Mouse (Mus musculus) brain, embryonic 14.5 days (tissue): ENCODE measurements around the gene Prdm16. TPM values are rescaled to one million over a fixed set of nuclear protein-coding genes. Genes with fewer than 3 reads are reported as not detected.

ENCODE experiments used
- DNase-seq: peaks from one replicate; pipeline ENCODE4 v3.0.0-alpha.2; 2011; ENCODE audit warnings: low read depth
- CTCF ChIP-seq: fragments of 200-500 bp; IDR thresholded peaks from 2 replicates; pipeline ENCODE4 v1.5.1; 2012; ENCODE audit warnings: inconsistent platforms, mild to moderate bottlenecking, moderate library complexity, borderline replicate concordance; ENCODE audit not compliant: insufficient read depth, insufficient read length; ENCODE audit errors: extremely low read depth
- POLR2A ChIP-seq: fragments of 200-500 bp; IDR thresholded peaks from 2 replicates; pipeline ENCODE4 v1.6.1; 2012; ENCODE audit warnings: mild to moderate bottlenecking, inconsistent platforms, borderline replicate concordance; ENCODE audit not compliant: poor library complexity, insufficient read depth, insufficient read length, severe bottlenecking; ENCODE audit errors: extremely low read depth
- polyA plus RNA-seq: library from polyadenylated mRNA; depleted of rRNA; stranded (reverse); fragments of >200 nt; gene quantifications from 2 replicates; pipeline ENCODE4 v1.2.3, GENCODE M21; 2012

The Prdm16 gene
- polyA plus RNA-seq, 1 experiment, result 10.8 TPM

DNA sequence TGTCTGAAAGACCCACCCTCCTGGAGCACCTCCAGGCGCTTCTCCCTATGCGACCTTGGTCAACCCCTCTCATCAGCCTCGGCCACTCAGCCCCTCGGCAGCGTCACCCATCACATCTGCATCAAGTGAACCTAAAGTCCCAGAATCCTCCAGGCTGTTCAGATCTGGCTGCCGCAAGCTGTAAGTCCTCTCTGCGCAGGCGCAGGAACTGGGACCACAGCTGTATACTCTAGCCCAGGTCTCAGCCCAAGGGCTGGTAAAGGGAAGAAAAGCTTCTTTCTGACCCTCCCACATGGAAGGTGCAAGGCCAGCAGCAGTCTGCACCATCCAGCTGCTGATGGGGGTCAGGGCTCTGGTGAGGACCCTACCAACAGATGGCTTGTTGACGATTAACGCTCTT, 226.8 kb downstream of the Prdm16 start:
- no peak for DNase-seq
- no peak for TF ChIP-seq CTCF
- no peak for TF ChIP-seq POLR2A

DNA sequence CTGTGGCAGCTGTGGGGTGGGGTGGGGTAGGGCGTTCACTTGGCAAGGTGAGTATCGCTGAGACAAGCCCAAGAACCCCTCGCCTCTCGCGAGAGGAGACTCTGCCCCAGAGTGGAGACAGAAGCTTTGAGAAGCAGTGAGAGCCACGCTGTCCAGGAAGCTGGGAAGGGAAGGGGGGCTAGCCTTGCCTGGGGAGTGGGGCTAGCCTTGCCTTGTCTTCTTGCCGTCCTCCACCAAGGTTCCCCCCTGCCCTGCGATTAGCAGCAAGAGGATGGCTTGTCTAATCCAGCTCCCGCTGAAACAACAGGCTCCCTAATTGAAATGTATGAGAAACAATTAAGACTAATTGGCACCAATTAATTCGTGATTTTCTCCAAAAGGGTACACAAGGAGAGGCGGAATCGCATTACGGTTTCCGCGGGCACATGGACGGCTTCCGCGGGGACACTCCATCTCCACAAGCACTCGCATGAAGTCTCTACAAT, 227.4 kb downstream of the Prdm16 start:
- TF ChIP-seq CTCF, result no peak
- no peak for TF ChIP-seq POLR2A
- peak; percentile 94 for DNase-seq

DNA sequence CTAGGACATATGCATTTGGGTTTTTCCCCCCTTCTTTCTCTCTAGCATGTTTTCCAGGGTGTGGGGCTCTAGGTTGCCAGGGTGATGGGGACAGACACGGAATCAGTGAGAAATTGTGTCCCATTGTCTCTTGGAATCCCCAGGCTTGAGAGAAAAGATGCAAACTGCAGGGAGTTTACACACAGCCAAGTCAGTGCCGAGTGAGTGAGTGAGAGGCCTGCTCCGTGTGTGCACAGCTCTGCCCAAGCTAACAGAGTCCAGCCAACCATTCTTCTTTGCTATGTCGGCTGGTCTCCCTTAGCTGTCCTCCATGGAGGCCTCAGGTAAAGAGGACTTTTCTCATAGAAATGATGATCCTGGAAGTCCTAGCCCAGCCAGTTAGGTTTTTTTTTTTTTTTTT, 233.7 kb downstream of the Prdm16 start:
- TF ChIP-seq POLR2A (no peak), CTCF (no peak)
- DNase-seq, result no peak

DNA sequence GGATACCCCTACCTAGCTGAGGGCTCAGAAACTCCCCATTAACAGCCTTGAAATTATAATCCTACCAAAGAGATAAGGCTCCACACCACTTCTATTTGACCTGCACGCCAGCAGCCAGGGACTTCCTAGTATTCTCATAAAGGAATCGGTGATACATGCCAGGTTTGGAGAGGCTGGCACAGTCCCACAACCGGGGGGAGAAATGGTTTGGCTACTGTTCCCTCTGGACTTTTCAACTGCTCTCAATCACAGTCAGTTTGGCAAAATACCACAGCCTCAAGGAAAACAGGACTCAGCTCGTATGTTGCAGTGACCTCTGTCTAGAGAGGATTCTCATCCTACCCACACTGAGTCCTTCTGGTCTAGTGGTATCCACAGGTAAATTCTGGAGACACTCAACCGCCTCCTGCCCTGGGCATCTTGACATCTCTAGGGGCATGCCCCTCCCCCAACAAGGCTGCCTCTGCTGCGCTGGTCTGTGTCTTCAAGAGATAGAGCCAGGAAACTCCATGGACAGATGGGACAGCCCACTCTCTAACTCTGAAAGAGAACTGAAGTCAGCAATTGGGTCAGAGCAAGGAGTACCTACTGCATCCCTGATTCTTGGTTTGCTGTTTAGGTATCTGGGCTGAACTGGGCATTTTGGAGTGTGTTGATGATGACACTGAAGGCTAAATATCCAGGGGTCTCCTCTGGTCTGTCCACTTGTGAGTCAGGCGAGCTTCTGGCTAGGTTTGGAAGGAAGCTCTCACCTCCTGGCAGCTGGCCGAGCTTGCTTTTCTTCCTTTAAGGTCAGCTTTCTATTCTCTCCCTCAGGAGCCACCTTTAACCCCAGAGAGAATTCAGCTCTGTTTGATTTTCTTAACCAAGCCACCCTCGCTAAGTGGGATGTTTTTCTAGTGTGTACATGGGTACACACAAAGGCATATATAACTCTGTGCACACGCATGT, 234.4 kb downstream of the Prdm16 start:
- DNase-seq, result no peak
- no peak for TF ChIP-seq CTCF

DNA sequence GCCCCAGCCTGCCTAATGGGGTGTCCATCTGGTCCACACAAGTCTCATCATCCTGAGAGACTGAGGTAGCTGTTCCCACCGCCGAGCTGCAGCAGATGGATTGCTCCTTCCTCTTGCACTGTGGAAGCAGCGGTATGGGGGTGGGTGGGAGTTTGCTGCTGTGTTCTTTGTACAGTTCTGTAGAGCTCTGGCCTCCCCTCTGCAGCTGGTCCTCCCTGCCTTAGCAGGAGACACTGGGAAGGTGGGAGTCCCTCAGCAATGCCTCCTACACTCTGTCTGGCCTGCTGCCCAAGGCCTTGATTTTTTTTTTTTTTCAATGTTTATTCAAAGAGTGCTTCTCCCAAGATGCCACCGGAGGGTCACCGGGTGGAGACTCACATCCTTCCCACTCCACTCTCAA, 235.3 kb downstream of the Prdm16 start:
- DNase-seq, result peak; percentile 62
- no peak for TF ChIP-seq POLR2A
- TF ChIP-seq CTCF, result no peak

DNA sequence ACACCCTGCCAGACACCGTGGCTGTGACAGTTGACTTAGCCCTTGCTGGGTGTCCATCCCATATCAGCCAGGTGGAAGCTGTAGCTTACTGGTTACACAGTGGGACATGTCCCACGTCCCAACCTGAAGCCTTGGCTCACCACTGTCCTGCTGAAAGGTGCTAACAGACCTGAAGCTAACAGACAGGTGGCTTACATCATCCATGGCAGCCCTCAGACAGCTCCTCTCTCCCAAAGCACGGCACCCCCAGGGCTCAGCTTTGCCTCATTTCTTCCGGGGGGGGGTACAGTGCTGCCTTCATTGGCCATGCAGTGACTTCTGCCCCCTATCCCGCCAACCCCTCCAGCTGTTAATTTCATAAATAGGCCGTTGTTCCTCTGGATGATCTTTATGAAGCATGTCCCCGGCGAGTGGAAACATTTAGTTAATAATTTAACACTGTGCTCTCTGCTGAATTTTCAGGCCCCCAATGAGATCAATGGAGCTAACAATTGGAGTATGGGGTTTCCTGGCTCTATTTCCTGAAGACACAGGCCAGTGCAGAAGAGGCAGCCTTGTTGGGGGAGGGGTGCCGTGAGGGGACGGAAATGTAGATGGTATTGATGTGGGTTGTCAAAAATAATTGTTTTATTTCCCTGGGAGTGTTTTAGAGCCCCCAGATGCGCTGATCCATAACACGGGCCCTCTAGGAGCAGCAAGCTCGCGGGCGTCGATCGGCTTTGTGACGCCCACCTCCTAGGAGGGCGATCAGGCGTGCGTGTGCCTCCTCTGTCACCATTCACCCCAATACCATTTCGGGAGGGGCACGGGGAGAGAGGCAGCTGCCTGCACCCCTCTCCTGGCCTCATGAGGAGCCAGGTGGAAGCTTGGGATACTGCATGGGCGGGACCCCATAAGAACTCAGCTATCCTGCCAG, 236.2 kb downstream of the Prdm16 start:
- TF ChIP-seq POLR2A (no peak), CTCF (no peak)
- no peak for DNase-seq

DNA sequence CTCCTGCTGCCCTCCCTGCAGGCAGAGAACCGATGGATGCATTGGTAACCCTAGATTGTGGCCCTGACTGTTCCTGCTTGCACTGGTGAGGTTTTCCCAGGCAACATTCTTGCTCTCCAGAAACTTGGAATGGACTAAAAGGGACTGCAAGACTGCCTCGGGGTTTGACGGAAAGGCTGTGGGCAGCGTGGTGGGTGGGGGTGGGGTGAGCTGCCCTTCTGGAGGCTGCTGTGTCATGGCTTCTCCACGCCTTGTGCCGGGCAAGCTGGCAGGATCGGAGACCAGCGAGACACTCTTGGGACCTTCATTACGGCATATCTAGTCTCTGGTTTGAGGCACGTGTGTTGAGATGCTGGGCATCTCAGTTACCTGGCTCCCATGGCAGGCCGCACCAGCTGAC, 237.0 kb downstream of the Prdm16 start:
- no peak for TF ChIP-seq CTCF
- TF ChIP-seq POLR2A, result no peak
- DNase-seq, result no peak

DNA sequence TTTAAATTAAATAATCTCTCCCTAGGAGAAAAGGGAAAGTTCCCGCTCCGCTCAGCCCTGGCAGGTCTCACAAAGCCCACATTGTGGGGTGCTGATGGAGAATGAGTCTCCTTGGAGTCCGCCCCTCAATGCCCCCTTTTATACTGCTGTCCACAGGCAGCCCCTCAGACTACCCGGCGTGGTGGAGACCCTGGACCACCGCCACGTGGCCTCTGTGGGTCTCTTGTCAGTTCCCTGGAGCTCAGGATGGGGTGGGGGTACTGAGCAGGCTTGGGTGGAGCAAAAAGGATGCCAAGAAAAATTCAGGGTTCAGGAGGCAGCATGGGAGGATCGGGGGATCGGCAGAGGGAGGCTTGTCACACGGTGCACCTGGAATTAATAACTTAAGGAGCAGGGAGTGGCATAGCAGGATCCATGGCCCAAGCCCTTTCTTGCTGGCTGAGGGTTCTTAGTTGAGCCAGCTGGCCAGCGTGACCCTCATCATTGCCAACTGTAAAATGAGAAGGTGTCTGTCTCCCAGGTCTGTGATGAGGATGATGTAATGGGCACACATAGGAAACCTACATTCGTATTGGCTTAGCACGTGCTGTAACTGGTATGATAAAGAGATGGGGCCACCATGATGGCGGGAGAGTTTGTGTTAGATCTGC, 239.9 kb downstream of the Prdm16 start:
- DNase-seq, result peak; percentile 79
- no peak for TF ChIP-seq POLR2A
- no peak for TF ChIP-seq CTCF

DNA sequence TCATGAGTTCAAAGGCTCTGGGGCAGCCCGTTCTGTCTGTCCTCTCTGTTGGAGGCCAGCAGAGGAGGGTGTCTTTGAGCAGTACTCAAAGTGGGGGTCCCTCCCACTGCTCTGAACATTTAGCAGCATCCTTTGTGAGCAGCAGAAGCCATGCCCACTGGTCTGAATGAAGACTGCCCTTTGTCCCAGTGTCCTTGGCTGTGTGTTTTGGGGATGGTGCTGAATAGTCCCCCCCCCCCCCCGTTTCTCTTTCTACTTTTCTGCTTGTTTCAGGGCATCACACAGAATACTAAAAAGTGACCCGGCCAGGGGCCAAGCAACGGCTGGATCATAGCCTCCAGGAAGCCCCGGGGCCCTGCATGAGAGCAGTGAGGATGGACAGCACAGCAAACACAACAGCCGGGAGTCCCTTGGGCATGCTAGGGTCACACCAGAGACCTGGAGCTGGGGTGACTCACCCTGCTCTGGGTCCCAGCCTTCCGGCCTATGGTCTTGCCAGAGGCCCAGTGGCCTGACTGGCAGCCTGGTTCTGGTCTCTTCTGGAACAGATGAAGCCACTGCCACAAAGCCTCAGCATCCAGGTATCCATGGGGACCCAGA, 242.4 kb downstream of the Prdm16 start:
- DNase-seq, result no peak
- no peak for TF ChIP-seq CTCF

DNA sequence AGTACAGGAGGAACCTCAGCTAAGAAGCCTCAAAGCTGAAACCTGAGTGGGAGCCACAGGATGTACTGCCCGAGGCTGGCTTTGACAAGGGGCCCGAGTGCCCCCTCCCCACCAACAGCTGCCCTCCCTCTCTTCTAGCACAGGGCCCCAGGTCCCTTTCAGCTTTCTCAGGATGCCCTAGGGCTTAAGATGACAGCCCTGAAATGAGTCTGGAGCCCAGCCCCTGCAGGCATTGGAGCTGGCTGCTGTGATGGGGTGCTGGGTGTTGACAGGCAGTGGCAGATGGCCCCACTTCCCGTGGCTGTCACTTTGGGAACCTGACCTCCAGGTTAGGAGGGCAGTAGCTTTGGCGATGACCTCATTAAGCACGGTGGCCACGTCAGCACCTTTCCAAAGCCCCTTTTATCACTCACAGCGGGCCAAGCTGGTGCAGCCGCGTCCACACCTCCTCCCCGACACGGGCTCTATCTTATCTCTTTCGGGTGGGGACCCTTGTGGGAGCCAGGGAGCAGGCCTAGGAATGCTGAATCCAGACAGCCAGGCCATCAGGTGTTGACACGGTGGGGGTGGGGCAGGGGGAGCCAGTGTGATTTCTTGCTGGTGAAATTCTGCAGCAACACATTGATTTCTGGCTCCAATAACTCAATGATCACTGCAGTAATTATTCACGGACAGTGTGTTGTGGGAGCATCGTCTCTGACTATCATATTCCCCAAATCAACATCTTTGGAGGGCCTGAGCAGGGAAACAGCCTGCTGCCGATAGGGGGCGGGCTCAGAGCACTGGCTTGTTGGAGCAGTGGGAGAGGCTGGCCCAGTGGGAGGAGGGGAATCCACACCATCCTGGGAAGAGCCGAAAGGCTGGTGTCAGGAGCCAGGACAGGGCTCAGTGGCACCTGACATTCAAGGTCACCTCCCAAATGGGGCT, 243.2 kb downstream of the Prdm16 start:
- peak; percentile 55 for DNase-seq
- TF ChIP-seq POLR2A (no peak), CTCF (peak; percentile 66)

DNA sequence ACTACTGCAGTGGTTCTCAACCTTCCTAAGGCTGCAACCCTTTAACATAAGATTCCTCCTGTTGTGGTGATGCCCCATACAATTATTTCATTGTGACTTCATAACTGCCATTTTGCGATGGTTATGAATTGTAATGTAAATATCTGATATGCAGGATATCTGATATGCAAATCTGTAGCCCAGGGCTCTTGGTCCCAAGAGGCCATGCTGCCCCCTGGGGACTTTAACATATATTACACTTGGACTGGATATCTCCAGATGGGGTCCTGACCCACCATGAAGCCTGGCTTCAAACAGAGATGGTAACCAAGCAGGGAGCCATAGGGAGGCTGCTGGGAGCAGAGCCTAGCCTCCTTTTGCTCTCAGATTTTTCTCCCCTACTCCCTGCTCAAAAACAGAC, 244.0 kb downstream of the Prdm16 start:
- no peak for DNase-seq
- TF ChIP-seq POLR2A, result no peak
